Mouse (Mus musculus): ENCODE data around the gene Arhgap10.

GRCm38 (mm10) chr8:77478155-77478912, 39.4 kb downstream of the Arhgap10 start:
- TF ChIP-seq GATA1 (IDR thresholded peaks at IDR 0.05; ENCODE audit: low read length) (no peak), TAL1 (IDR thresholded peaks at IDR 0.05; ENCODE audit: low read length) (no peak)
